Mouse (Mus musculus): ENCODE data around the gene Bnc2. TPM values are rescaled to one million over a fixed set of nuclear protein-coding genes. Genes with fewer than 3 reads are reported as not detected.

Gene Bnc2
- polyA plus RNA-seq, 1 experiment: 4.5 TPM

DNA sequence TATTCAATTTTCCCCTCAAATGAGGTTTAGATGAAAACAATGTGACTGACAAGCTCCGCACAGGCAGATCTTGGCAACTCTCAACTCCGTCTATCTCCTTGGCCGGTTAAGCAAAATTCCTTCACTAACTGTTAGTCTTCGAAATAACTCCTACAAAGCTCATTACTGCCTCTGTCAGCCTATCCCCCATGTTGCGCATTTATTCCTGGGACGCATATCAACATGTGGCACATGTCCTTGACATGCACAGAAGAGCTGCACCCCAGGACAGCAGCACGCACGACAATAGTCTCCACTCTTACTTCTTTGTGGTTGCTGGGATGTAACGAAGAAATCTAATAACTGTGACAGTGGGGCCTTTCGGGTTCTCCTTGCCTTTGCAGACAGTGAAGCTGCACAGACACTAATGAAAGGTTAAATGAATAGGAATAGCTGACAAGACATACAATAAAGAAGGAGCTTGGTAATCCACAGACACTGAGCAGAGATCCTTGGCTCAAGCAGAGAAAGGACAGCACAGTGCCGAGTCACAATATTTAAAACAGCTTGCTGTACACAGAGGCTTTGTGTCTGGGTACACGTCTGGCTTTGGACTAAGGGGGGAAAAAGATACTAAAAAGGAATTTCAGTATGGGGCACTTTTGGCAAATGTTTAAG, 6.0 kb downstream of the Bnc2 start:
- Histone ChIP-seq H3ac (ENCODE audit: control insufficient read depth, insufficient read length, low read depth) (no peak overlapping the region), H3K79me2 (ENCODE audit: control insufficient read depth, insufficient read depth) (peaks cover 27% of the 10 kb centered on the region), H3K79me3 (ENCODE audit: low read depth) (peaks cover 4% of the 10 kb centered on the region)

DNA sequence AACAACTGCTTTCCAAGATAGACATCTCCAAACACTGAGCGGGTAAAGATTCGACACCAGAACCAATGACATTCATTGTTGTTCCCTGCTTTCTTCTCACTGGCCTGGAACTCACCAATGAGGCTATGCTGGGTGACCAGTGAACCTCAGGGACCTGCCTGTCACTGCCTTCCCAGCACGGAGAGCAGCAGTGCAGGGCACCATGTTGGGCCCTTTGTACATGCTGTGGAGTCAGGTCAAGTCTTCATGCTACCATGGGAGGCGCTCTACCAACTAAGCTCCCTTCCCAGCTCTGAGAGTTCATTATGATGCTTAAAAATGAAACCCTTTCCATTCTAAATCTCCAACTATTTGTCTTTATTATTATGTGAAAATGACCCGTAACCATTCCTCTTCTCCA, 6.8 kb downstream of the Bnc2 start:
- TF ChIP-seq MAX (IDR thresholded peaks at IDR 0.05): no peak
- no peak for TF ChIP-seq USF1 (IDR thresholded peaks at IDR 0.05; ENCODE audit: low read depth)
- no peak for TF ChIP-seq FOSL1 (IDR thresholded peaks at IDR 0.05; ENCODE audit: insufficient read depth, low read length, poor library complexity, severe bottlenecking)
- TF ChIP-seq MYOG (IDR thresholded peaks at IDR 0.05; ENCODE audit: control insufficient read depth, extremely low read depth, insufficient read length): no peak
- no peak for TF ChIP-seq MYOD1 (IDR thresholded peaks at IDR 0.05; ENCODE audit: control insufficient read depth, insufficient read length, low read depth)
- TF ChIP-seq CEBPB (IDR thresholded peaks at IDR 0.05; ENCODE audit: low read depth): no peak
- TF ChIP-seq CTCF (IDR thresholded peaks at IDR 0.05; ENCODE audit: control insufficient read depth, insufficient read depth, insufficient read length): no peak
- no peak overlapping the region for H3K4me3 ChIP-seq (ENCODE audit: insufficient read depth, poor library complexity, severe bottlenecking)

More for the DNA sequence above, 6.0 kb downstream of the Bnc2 start:
- Histone ChIP-seq H3K27me3 (ENCODE audit: control insufficient read depth, insufficient read depth, insufficient read length) (no peaks in the 10 kb centered on the region), H3K36me3 (ENCODE audit: control insufficient read depth, insufficient read depth) (no peaks in the 10 kb centered on the region), H3K4me3 (ENCODE audit: insufficient read depth, poor library complexity, severe bottlenecking) (no peak overlapping the region)
- no peak for TF ChIP-seq CTCF (IDR thresholded peaks at IDR 0.05; ENCODE audit: control insufficient read depth, insufficient read depth, insufficient read length)
- TF ChIP-seq FOSL1 (IDR thresholded peaks at IDR 0.05; ENCODE audit: insufficient read depth, low read length, poor library complexity, severe bottlenecking): no peak
- TF ChIP-seq USF1 (IDR thresholded peaks at IDR 0.05; ENCODE audit: low read depth): no peak
- no peak for TF ChIP-seq MAX (IDR thresholded peaks at IDR 0.05)
- no peak for TF ChIP-seq CEBPB (IDR thresholded peaks at IDR 0.05; ENCODE audit: low read depth)
- no peak for TF ChIP-seq MYOD1 (IDR thresholded peaks at IDR 0.05; ENCODE audit: control insufficient read depth, insufficient read length, low read depth)
- TF ChIP-seq MYOG (IDR thresholded peaks at IDR 0.05; ENCODE audit: control insufficient read depth, extremely low read depth, insufficient read length): no peak

DNA sequence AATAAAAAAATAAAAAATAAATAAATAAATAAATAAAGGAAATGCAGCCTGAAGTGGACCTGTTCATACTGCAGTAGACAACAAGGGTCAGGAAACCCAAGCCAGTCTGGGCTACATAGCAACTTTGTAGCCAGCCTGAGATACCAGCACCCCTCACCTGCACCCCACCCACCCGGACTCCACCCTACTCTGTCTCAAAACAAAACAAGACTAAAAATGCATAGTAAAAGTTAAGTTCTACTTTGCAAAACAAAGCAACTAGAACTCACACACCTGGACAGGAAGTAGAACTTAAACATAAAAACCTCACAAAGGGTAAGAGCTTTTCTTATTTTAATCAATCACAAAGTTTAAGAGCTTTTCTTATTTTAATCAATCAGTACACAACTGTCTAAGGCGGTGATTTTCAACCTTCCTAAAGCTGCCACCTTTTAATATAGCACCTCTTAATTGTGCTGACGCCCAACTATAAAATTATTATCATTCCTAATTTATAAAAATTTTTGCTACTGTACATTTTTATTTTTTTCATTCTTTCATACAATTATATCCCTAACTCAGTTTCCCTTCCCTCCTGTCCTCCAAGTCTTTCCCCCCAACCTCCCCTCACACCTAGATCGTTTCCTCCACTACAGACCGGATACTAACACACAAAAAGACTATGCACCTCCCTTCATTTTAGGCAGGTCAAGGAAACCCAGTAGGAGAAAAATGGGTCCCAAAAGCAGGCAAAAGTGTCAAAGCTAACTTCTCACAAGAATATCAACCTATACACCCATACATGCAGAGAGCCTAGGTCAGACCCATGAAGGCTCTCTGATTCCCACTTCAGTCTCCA, 12.6 kb downstream of the Bnc2 start:
- no peaks in the 10 kb centered on the region for H3K27me3 ChIP-seq (ENCODE audit: control insufficient read depth, insufficient read depth, insufficient read length)
- no peak for TF ChIP-seq MYOG (IDR thresholded peaks at IDR 0.05; ENCODE audit: control insufficient read depth, extremely low read depth, insufficient read length)
- TF ChIP-seq MYOD1 (IDR thresholded peaks at IDR 0.05; ENCODE audit: control insufficient read depth, insufficient read length, low read depth): no peak
- no peak for TF ChIP-seq CTCF (IDR thresholded peaks at IDR 0.05; ENCODE audit: control insufficient read depth, insufficient read depth, insufficient read length)
- no peak for TF ChIP-seq MAX (IDR thresholded peaks at IDR 0.05)
- no peak for TF ChIP-seq FOSL1 (IDR thresholded peaks at IDR 0.05; ENCODE audit: insufficient read depth, low read length, poor library complexity, severe bottlenecking)
- TF ChIP-seq USF1 (IDR thresholded peaks at IDR 0.05; ENCODE audit: low read depth): no peak
- TF ChIP-seq CEBPB (IDR thresholded peaks at IDR 0.05; ENCODE audit: low read depth): no peak
- no peaks in the 10 kb centered on the region for H3K36me3 ChIP-seq (ENCODE audit: control insufficient read depth, insufficient read depth)
- no peaks in the 10 kb centered on the region for H3K79me3 ChIP-seq (ENCODE audit: low read depth)
- H3K79me2 ChIP-seq (ENCODE audit: control insufficient read depth, insufficient read depth): peaks cover 6% of the 10 kb centered on the region
- no peak overlapping the region for H3K4me3 ChIP-seq (ENCODE audit: insufficient read depth, poor library complexity, severe bottlenecking)
- H3ac ChIP-seq (ENCODE audit: control insufficient read depth, insufficient read length, low read depth): no peak overlapping the region

More for the DNA sequence above, 6.8 kb downstream of the Bnc2 start:
- Histone ChIP-seq H3K27me3 (ENCODE audit: control insufficient read depth, insufficient read depth, insufficient read length) (no peaks in the 10 kb centered on the region), H3K79me2 (ENCODE audit: control insufficient read depth, insufficient read depth) (peaks cover 27% of the 10 kb centered on the region), H3ac (ENCODE audit: control insufficient read depth, insufficient read length, low read depth) (no peak overlapping the region), H3K79me3 (ENCODE audit: low read depth) (peaks cover 2% of the 10 kb centered on the region), H3K36me3 (ENCODE audit: control insufficient read depth, insufficient read depth) (no peaks in the 10 kb centered on the region)

DNA sequence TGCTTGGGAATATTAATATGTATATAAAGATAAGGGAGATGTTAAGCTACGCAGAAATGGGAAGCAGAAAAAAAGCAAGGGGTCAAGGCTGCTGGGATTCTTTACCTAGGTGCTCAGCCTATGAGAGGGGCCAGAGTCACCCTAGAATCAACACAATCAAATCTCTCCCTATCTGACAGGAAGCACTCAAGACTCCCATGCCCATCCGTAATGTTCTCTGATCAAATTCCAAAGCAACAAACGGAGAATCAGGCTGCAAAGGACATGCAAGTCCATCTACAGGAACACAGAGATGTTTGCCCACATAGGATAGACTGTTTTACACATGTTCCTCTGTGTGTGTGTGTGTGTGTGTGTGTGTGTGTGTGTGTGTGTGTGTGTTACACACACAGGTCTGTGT, 13.7 kb downstream of the Bnc2 start:
- H3K27me3 ChIP-seq (ENCODE audit: control insufficient read depth, insufficient read depth, insufficient read length): no peaks in the 10 kb centered on the region
- H3K4me3 ChIP-seq (ENCODE audit: insufficient read depth, poor library complexity, severe bottlenecking): no peak overlapping the region
- no peaks in the 10 kb centered on the region for H3K36me3 ChIP-seq (ENCODE audit: control insufficient read depth, insufficient read depth)
- no peak overlapping the region for H3ac ChIP-seq (ENCODE audit: control insufficient read depth, insufficient read length, low read depth)
- no peaks in the 10 kb centered on the region for H3K79me3 ChIP-seq (ENCODE audit: low read depth)
- peaks cover 2% of the 10 kb centered on the region for H3K79me2 ChIP-seq (ENCODE audit: control insufficient read depth, insufficient read depth)
- TF ChIP-seq CTCF (IDR thresholded peaks at IDR 0.05; ENCODE audit: control insufficient read depth, insufficient read depth, insufficient read length): no peak
- TF ChIP-seq MYOG (IDR thresholded peaks at IDR 0.05; ENCODE audit: control insufficient read depth, extremely low read depth, insufficient read length): no peak
- no peak for TF ChIP-seq USF1 (IDR thresholded peaks at IDR 0.05; ENCODE audit: low read depth)
- no peak for TF ChIP-seq MAX (IDR thresholded peaks at IDR 0.05)
- TF ChIP-seq MYOD1 (IDR thresholded peaks at IDR 0.05; ENCODE audit: control insufficient read depth, insufficient read length, low read depth): no peak
- no peak for TF ChIP-seq FOSL1 (IDR thresholded peaks at IDR 0.05; ENCODE audit: insufficient read depth, low read length, poor library complexity, severe bottlenecking)
- no peak for TF ChIP-seq CEBPB (IDR thresholded peaks at IDR 0.05; ENCODE audit: low read depth)

DNA sequence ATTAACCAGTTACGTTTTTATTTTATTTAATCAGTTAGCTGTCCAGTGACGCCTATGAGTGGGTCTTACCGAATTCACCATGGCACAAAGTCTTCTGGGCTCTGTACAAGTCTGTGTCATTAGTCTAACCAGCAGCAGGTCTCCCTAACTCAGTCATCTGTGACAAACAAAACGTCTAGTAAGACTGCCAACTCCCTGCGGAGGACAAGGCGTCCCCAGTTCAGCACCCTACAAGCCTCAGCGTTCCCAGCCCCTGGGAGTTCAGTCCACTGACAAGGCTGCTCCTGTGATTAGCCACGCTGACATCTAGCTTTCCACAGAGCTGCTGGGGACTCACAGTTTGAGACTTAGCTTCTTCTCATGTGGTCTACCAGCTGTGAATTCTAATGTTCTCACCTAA, 23.3 kb downstream of the Bnc2 start:
- Histone ChIP-seq H3K79me3 (ENCODE audit: low read depth) (peaks cover 2% of the 10 kb centered on the region), H3K4me3 (ENCODE audit: insufficient read depth, poor library complexity, severe bottlenecking) (no peak overlapping the region), H3K27me3 (ENCODE audit: control insufficient read depth, insufficient read depth, insufficient read length) (no peaks in the 10 kb centered on the region), H3ac (ENCODE audit: control insufficient read depth, insufficient read length, low read depth) (no peak overlapping the region), H3K79me2 (ENCODE audit: control insufficient read depth, insufficient read depth) (no peaks in the 10 kb centered on the region), H3K36me3 (ENCODE audit: control insufficient read depth, insufficient read depth) (no peaks in the 10 kb centered on the region)
- TF ChIP-seq MAX (IDR thresholded peaks at IDR 0.05): no peak
- TF ChIP-seq MYOD1 (IDR thresholded peaks at IDR 0.05; ENCODE audit: control insufficient read depth, insufficient read length, low read depth): no peak
- TF ChIP-seq CTCF (IDR thresholded peaks at IDR 0.05; ENCODE audit: control insufficient read depth, insufficient read depth, insufficient read length): no peak
- TF ChIP-seq MYOG (IDR thresholded peaks at IDR 0.05; ENCODE audit: control insufficient read depth, extremely low read depth, insufficient read length): no peak
- TF ChIP-seq CEBPB (IDR thresholded peaks at IDR 0.05; ENCODE audit: low read depth): no peak
- no peak for TF ChIP-seq USF1 (IDR thresholded peaks at IDR 0.05; ENCODE audit: low read depth)
- TF ChIP-seq FOSL1 (IDR thresholded peaks at IDR 0.05; ENCODE audit: insufficient read depth, low read length, poor library complexity, severe bottlenecking): no peak
